Mouse (Mus musculus) heart, postnatal 0 days (tissue): ENCODE results near the gene Adat3. TPM values are rescaled to one million over a fixed set of nuclear protein-coding genes. Genes with fewer than 3 reads are reported as not detected.

Experiments used
- ATAC-seq: fragments of 200-750 bp; cut with Nextera tagmentation; 2 replicates; pipeline ENCODE4 v1.8.0; 2017; ENCODE audit warnings: low read depth, moderate number of reproducible peaks, moderate library complexity; ENCODE audit not compliant: insufficient read depth
- DNase-seq: peaks from one replicate; pipeline ENCODE4 v3.0.0-alpha.2; 2016; ENCODE audit warnings: low spot score
- H3K27ac ChIP-seq: fragments of 300-500 bp; sonication (generic); 2 replicates; pipeline ENCODE4 v1.5.1; 2014; ENCODE audit warnings: low read depth, mild to moderate bottlenecking
- H3K27me3 ChIP-seq: fragments of 300-500 bp; sonication (generic); 2 replicates; pipeline ENCODE4 v1.6.1; 2014; ENCODE audit warnings: low read length, mixed read lengths; ENCODE audit not compliant: control insufficient read depth, insufficient read depth
- H3K36me3 ChIP-seq: fragments of 300-500 bp; sonication (generic); replicated peaks from 2 replicates; pipeline ENCODE4 v1.6.1; 2014; ENCODE audit warnings: low read length, mixed read lengths; ENCODE audit not compliant: control insufficient read depth, insufficient read depth
- H3K4me1 ChIP-seq: fragments of 300-500 bp; sonication (generic); 2 replicates; pipeline ENCODE4 v1.6.1; 2014; ENCODE audit warnings: antibody characterized with exemption; ENCODE audit not compliant: control insufficient read depth, insufficient read depth
- H3K4me2 ChIP-seq: fragments of 300-500 bp; sonication (generic); 2 replicates; pipeline ENCODE4 v1.6.1; 2014; ENCODE audit warnings: low read depth, mild to moderate bottlenecking, low read length, moderate library complexity
- H3K4me3 ChIP-seq: fragments of 300-500 bp; sonication (generic); 2 replicates; pipeline ENCODE4 v1.5.1; 2014; ENCODE audit warnings: low read depth, low read length
- H3K9ac ChIP-seq: fragments of 300-500 bp; sonication (generic); replicated peaks from 2 replicates; pipeline ENCODE4 v1.6.1; 2014; ENCODE audit warnings: low read depth, low read length, mixed read lengths
- H3K9me3 ChIP-seq: fragments of 300-500 bp; sonication (generic); replicated peaks from 2 replicates; pipeline ENCODE4 v1.6.1; 2016; ENCODE audit warnings: low read length; ENCODE audit not compliant: control insufficient read depth
- CTCF ChIP-seq: IDR thresholded peaks from 2 replicates; pipeline ENCODE4 v1.5.1; 2016; ENCODE audit warnings: antibody characterized with exemption, control low read depth, low read depth
- EP300 ChIP-seq: IDR thresholded peaks from 2 replicates; pipeline ENCODE4 v1.6.1; 2016; ENCODE audit warnings: antibody characterized with exemption, low read depth
- WGBS: fragments of 180-500 bp; shearing (Covaris S2); extraction: QIAGEN DNeasy Blood & Tissue Kit; methylation state at CpG from one replicate; pipeline ENCODE4 v1.1.7; 2014; 5-methylcytosine and 5-hydroxymethylcytosine counted together
- polyA plus RNA-seq: library from polyadenylated mRNA; unstranded; fragments of >200 nt; fragmentation: Nextera tagmentation; extraction: Ambion mirVana; gene quantifications from 2 replicates; pipeline ENCODE4 v1.2.1, GENCODE M21; 2015
- total RNA-seq: library from RNA; depleted of rRNA; stranded (reverse); fragments of >200 nt; gene quantifications from 2 replicates; pipeline ENCODE4 v1.2.3, GENCODE M21; 2014; ENCODE audit warnings: low replicate concordance

Gene Adat3
- total and polyA plus RNA-seq, 2 experiments from 2014 or later = 2.7 to 4.5 TPM

- no peak overlapping the region for H3K9ac ChIP-seq
- WGBS = 72% methylated on average over 3 of the region's 3 CpGs
- TF ChIP-seq CTCF = no peak
- no peak for TF ChIP-seq EP300
- H3K9me3 ChIP-seq = no peaks in the 10 kb centered on the region
- no peak for DNase-seq
- H3K27ac ChIP-seq = no peak overlapping the region
- no peak for ATAC-seq
- peaks cover 44% of the 10 kb centered on the region for H3K36me3 ChIP-seq
- H3K27me3 ChIP-seq = no peaks in the 10 kb centered on the region
- no peak overlapping the region for H3K4me2 ChIP-seq
- no peak overlapping the region for H3K4me3 ChIP-seq
- H3K4me1 ChIP-seq = peaks cover 8% of the 10 kb centered on the region
These were observed 5.8 kb downstream of the Adat3 start for GRCm38 (mm10) chr10:80608435-80608834.

- Histone ChIP-seq H3K4me3 (no peak overlapping the region), H3K9ac (no peak overlapping the region), H3K4me2 (no peak overlapping the region), H3K9me3 (no peaks in the 10 kb centered on the region), H3K27me3 (no peaks in the 10 kb centered on the region), H3K4me1 (no peaks in the 10 kb centered on the region), H3K27ac (no peak overlapping the region), H3K36me3 (peaks cover 52% of the 10 kb centered on the region)
- DNase-seq (no peak), ATAC-seq (no peak)
- TF ChIP-seq EP300 = no peak
- TF ChIP-seq CTCF = no peak
- 87% methylated on average over 10 of the region's 10 CpGs for WGBS
These were observed 6.7 kb downstream of the Adat3 start for GRCm38 (mm10) chr10:80609269-80609924.

- Histone ChIP-seq H3K27ac (no peak overlapping the region), H3K4me3 (no peak overlapping the region), H3K4me2 (no peak overlapping the region), H3K4me1 (no peaks in the 10 kb centered on the region), H3K9me3 (no peaks in the 10 kb centered on the region), H3K9ac (no peak overlapping the region), H3K36me3 (peaks cover 61% of the 10 kb centered on the region), H3K27me3 (no peaks in the 10 kb centered on the region)
- ATAC-seq (no peak), DNase-seq (no peak)
- TF ChIP-seq CTCF (no peak), EP300 (no peak)
- 84% methylated on average over 9 of the region's 9 CpGs for WGBS
These were observed 7.6 kb downstream of the Adat3 start for GRCm38 (mm10) chr10:80610116-80610785.

- ATAC-seq (no peak), DNase-seq (peak; percentile 45)
- Histone ChIP-seq H3K4me2 (no peak overlapping the region), H3K4me3 (no peak overlapping the region), H3K9ac (no peak overlapping the region), H3K9me3 (no peaks in the 10 kb centered on the region), H3K27me3 (no peaks in the 10 kb centered on the region), H3K4me1 (no peaks in the 10 kb centered on the region), H3K27ac (no peak overlapping the region), H3K36me3 (peaks cover 64% of the 10 kb centered on the region)
- WGBS = 54% methylated on average over 4 of the region's 4 CpGs
- TF ChIP-seq CTCF = peak; percentile 74
- TF ChIP-seq EP300 = no peak
These were observed 8.3 kb downstream of the Adat3 start for GRCm38 (mm10) chr10:80611024-80611423.

GRCm38 (mm10) chr10:80611905-80612304 lies 9.2 kb downstream of the Adat3 start:
- H3K27me3 ChIP-seq = no peaks in the 10 kb centered on the region
- H3K4me1 ChIP-seq = no peaks in the 10 kb centered on the region
- no peak for DNase-seq
- no peak overlapping the region for H3K27ac ChIP-seq
- 94% methylated on average over 3 of the region's 3 CpGs for WGBS
- TF ChIP-seq CTCF (no peak), EP300 (no peak)
- no peak overlapping the region for H3K9ac ChIP-seq
- no peak overlapping the region for H3K4me3 ChIP-seq
- H3K9me3 ChIP-seq = no peaks in the 10 kb centered on the region
- no peak for ATAC-seq
- no peak overlapping the region for H3K4me2 ChIP-seq
- peaks cover 57% of the 10 kb centered on the region for H3K36me3 ChIP-seq

GRCm38 (mm10) chr10:80613821-80614220 lies 11.1 kb downstream of the Adat3 start:
- ATAC-seq (no peak), DNase-seq (no peak)
- H3K27me3 ChIP-seq = no peaks in the 10 kb centered on the region
- no peak overlapping the region for H3K4me2 ChIP-seq
- H3K4me1 ChIP-seq = peaks cover 3% of the 10 kb centered on the region; the same call in 1 of the 2 replicates
- no peak overlapping the region for H3K4me3 ChIP-seq
- peaks cover 38% of the 10 kb centered on the region for H3K36me3 ChIP-seq
- no peak overlapping the region for H3K27ac ChIP-seq
- WGBS = 78% methylated on average over 3 of the region's 3 CpGs
- TF ChIP-seq EP300 (no peak), CTCF (no peak)
- H3K9me3 ChIP-seq = no peaks in the 10 kb centered on the region
- no peak overlapping the region for H3K9ac ChIP-seq
